In genomic region chr7:25402671-25403101, GRCm38 (mm10) we compare ENCODE assay signal across 9 mouse cellular contexts. TPM values are rescaled to one million over a fixed set of nuclear protein-coding genes. Genes with fewer than 3 reads are reported as not detected.
A peak's percentile ranks its signal among the peaks of the same experiment; 100 is the strongest.
DNase-seq lines count a peak whose midpoint lies in the region; ATAC-seq and TF ChIP-seq lines count a peak whose summit lies in the region.
"Had no signal": no experiment of that assay in that cellular context is flagged by ENCODE, and none has a peak within 500 bp of the region (broad histone marks: within the 10 kb centered on the region; RNA-seq: fewer than 3 reads in every experiment).

No protein-coding gene starts in this region.

- TF ChIP-seq POLR2A in MEL (IDR thresholded peaks at IDR 0.05; ENCODE audit: control insufficient read depth in 1 of 2, insufficient read depth in 1 of 2, low read depth in 1 of 2, low read length in 2 of 2, poor library complexity in 1 of 2) = no peak
- no peak for TF ChIP-seq POLR2A in kidney, adult 2 months (IDR thresholded peaks at IDR 0.05; ENCODE audit: low read depth, low read length)

- no peaks in the 10 kb centered on the region for H3K79me2 ChIP-seq in MEL (ENCODE audit: control insufficient read depth, insufficient read depth, low read length, poor library complexity)

- H3K9me3 ChIP-seq in hindbrain, embryonic 11.5 days (ENCODE audit: control insufficient read depth, low read length) = no peaks in the 10 kb centered on the region
- H3K9me3 ChIP-seq in hindbrain, embryonic 12.5 days (replicated peaks) = no peaks in the 10 kb centered on the region
- H3K9me3 ChIP-seq in MEL (replicated peaks; ENCODE audit: insufficient read depth, low read length) = no peaks in the 10 kb centered on the region
- no peaks in the 10 kb centered on the region for H3K9me3 ChIP-seq in lung, embryonic 15.5 days
- H3K9me3 ChIP-seq: embryonic facial prominence, embryonic 15.5 days had no signal

- ATAC-seq in hindbrain, embryonic 11.5 days (ENCODE audit: low FRiP score) = no peak
- no peak for ATAC-seq in hindbrain, embryonic 12.5 days (ENCODE audit: low FRiP score)
- ATAC-seq in lung, embryonic 15.5 days (ENCODE audit: borderline replicate concordance, extremely low read depth, low FRiP score, low TSS enrichment) = peak; percentile 57; the same call in 1 of the 2 replicates

- H3K27ac ChIP-seq in hindbrain, embryonic 11.5 days (ENCODE audit: low read depth, low read length) = no peak overlapping the region
- no peak overlapping the region for H3K27ac ChIP-seq in hindbrain, embryonic 12.5 days
- H3K27ac ChIP-seq in MEL (ENCODE audit: control insufficient read depth, low read depth, low read length) = no peak overlapping the region
- H3K27ac ChIP-seq in kidney, adult 2 months (ENCODE audit: insufficient read depth, low read depth, low read length) = no peak overlapping the region
- no peak overlapping the region for H3K27ac ChIP-seq in lung, embryonic 15.5 days

- TF ChIP-seq EP300 in MEL (IDR thresholded peaks at IDR 0.05; ENCODE audit: low read depth in 1 of 2, low read length in 2 of 2) = peak; percentile 65 to 70

- no peaks in the 10 kb centered on the region for H3K27me3 ChIP-seq in hindbrain, embryonic 11.5 days (ENCODE audit: control insufficient read depth, insufficient read depth, low read length)
- H3K27me3 ChIP-seq in hindbrain, embryonic 12.5 days = no peaks in the 10 kb centered on the region
- H3K27me3 ChIP-seq in MEL (ENCODE audit: control insufficient read depth in 1 of 2, insufficient read depth in 2 of 2, low read length in 2 of 2) = no peaks in the 10 kb centered on the region
- no peaks in the 10 kb centered on the region for H3K27me3 ChIP-seq in kidney, adult 2 months (replicated peaks; ENCODE audit: control insufficient read depth, insufficient read depth, low read length)
- H3K27me3 ChIP-seq in lung, embryonic 15.5 days = no peaks in the 10 kb centered on the region
- H3K27me3 ChIP-seq: embryonic facial prominence, embryonic 15.5 days had no signal

- peak; percentile 58 for TF ChIP-seq RAD21 in MEL (IDR thresholded peaks at IDR 0.05; ENCODE audit: low read depth, low read length)

- no peak overlapping the region for H3K4me3 ChIP-seq in hindbrain, embryonic 11.5 days (ENCODE audit: low read depth, low read length)
- H3K4me3 ChIP-seq in hindbrain, embryonic 12.5 days = no peak overlapping the region
- no peak overlapping the region for H3K4me3 ChIP-seq in MEL (ENCODE audit: control insufficient read depth in 1 of 2, insufficient read depth in 1 of 2, low read depth in 2 of 2, low read length in 2 of 2)
- H3K4me3 ChIP-seq in kidney, adult 2 months (ENCODE audit: insufficient read depth, low read depth, low read length) = no peak overlapping the region
- no peak overlapping the region for H3K4me3 ChIP-seq in lung, embryonic 15.5 days
- H3K4me3 ChIP-seq: embryonic facial prominence, embryonic 15.5 days had no signal

- no peak overlapping the region for H3K9ac ChIP-seq in hindbrain, embryonic 11.5 days (ENCODE audit: low read depth, low read length)
- no peak overlapping the region for H3K9ac ChIP-seq in hindbrain, embryonic 12.5 days
- H3K9ac ChIP-seq in MEL (ENCODE audit: control insufficient read depth, low read depth, low read length, poor library complexity, severe bottlenecking) = no peak overlapping the region
- H3K9ac ChIP-seq in lung, embryonic 15.5 days = no peak overlapping the region
- H3K9ac ChIP-seq: embryonic facial prominence, embryonic 15.5 days had no signal

- DNase-seq in hindbrain, embryonic 11.5 days (ENCODE audit: low spot score) = peak; percentile 55
- peak; percentile 68 for DNase-seq in MEL (ENCODE audit: low read depth, low spot score)
- peak; percentile 38 to 60 for DNase-seq in cerebellum, postnatal 14 days
- peak; percentile 92 for DNase-seq in kidney, adult 2 months
- DNase-seq in thymus, postnatal 25 days = peak; percentile 49
- DNase-seq in frontal cortex, adult 2 months (ENCODE audit: extremely low spot score in 1 of 2, low spot score in 1 of 2) = no peak

- H3K36me3 ChIP-seq in hindbrain, embryonic 11.5 days (ENCODE audit: control insufficient read depth, insufficient read depth, low read length) = no peaks in the 10 kb centered on the region
- no peaks in the 10 kb centered on the region for H3K36me3 ChIP-seq in hindbrain, embryonic 12.5 days
- peaks cover 0 to 6% of the 10 kb centered on the region in 2 experiments; a peak in 2 of 4 replicates for H3K36me3 ChIP-seq in MEL (ENCODE audit: control insufficient read depth in 1 of 2, insufficient read depth in 2 of 2, low read length in 2 of 2)
- no peaks in the 10 kb centered on the region for H3K36me3 ChIP-seq in kidney, adult 2 months (ENCODE audit: control insufficient read depth, insufficient read depth, low read length)
- H3K36me3 ChIP-seq in lung, embryonic 15.5 days = no peaks in the 10 kb centered on the region
- H3K36me3 ChIP-seq: embryonic facial prominence, embryonic 15.5 days had no signal

- no peak overlapping the region for H3K4me2 ChIP-seq in hindbrain, embryonic 11.5 days (replicated peaks; ENCODE audit: low read depth, low read length)
- H3K4me2 ChIP-seq in hindbrain, embryonic 12.5 days (replicated peaks) = no peak overlapping the region
- no peak overlapping the region for H3K4me2 ChIP-seq in lung, embryonic 15.5 days
- H3K4me2 ChIP-seq: embryonic facial prominence, embryonic 15.5 days had no signal

- peak; percentile 74 to 82 (median 78) for TF ChIP-seq CTCF in MEL (IDR thresholded peaks at IDR 0.05 in 2 of 3, conservative IDR thresholded peaks at IDR 0.05 in 1 of 3; ENCODE audit: control insufficient read depth in 1 of 3, insufficient read depth in 1 of 3, low read depth in 2 of 3, low read length in 3 of 3, poor library complexity in 1 of 3, severe bottlenecking in 1 of 3)
- TF ChIP-seq CTCF in kidney, adult 2 months (conservative IDR thresholded peaks at IDR 0.05; ENCODE audit: insufficient read depth, insufficient read length, low read depth, low read length) = peak; percentile 93

- H3K4me1 ChIP-seq in hindbrain, embryonic 11.5 days (replicated peaks; ENCODE audit: control insufficient read depth, insufficient read depth, low read length) = no peaks in the 10 kb centered on the region
- 0 out of 2 replicates have a peak, but pooled peaks cover 4% of the 10 kb centered on the region for H3K4me1 ChIP-seq in hindbrain, embryonic 12.5 days
- H3K4me1 ChIP-seq in MEL (ENCODE audit: control insufficient read depth in 1 of 2, insufficient read depth in 2 of 2, low read length in 2 of 2) = peaks cover 0 to 5% of the 10 kb centered on the region in 2 experiments; a peak in 1 of 4 replicates
- peaks cover 6% of the 10 kb centered on the region for H3K4me1 ChIP-seq in kidney, adult 2 months (ENCODE audit: control insufficient read depth, insufficient read depth, low read length)
- H3K4me1 ChIP-seq in lung, embryonic 15.5 days = peaks cover 4% of the 10 kb centered on the region

- WGBS in hindbrain, embryonic 11.5 days = 0% methylated on average over 2 of the region's 2 CpGs
- 2% methylated on average over 2 of the region's 2 CpGs for WGBS in hindbrain, embryonic 12.5 days
- 2% methylated on average over 2 of the region's 2 CpGs for WGBS in kidney, adult 2 months
- 0% methylated on average over 2 of the region's 2 CpGs for WGBS in lung, embryonic 15.5 days

TF ChIP-seq in MEL, 35 proteins besides CTCF, POLR2A, EP300 and RAD21:
- peak; percentile 27; the same call in 1 of the 2 replicates for TF ChIP-seq TAL1 (IDR thresholded peaks at IDR 0.05; ENCODE audit: low read length)
- peak; percentile 58 for TF ChIP-seq SMC3 (IDR thresholded peaks at IDR 0.05; ENCODE audit: low read depth, low read length)
- peak; percentile 63; the same call in 1 of the 2 replicates for TF ChIP-seq RCOR1 (IDR thresholded peaks at IDR 0.05; ENCODE audit: low read depth, low read length)
- TF ChIP-seq ZC3H11A (IDR thresholded peaks at IDR 0.05; ENCODE audit: low read depth, low read length) = no peak
- 0 out of 2 replicates have a peak, but pooled peaks have one; percentile 20 for TF ChIP-seq ETS1 (IDR thresholded peaks at IDR 0.05; ENCODE audit: low read depth, low read length)
- TF ChIP-seq MAZ (IDR thresholded peaks at IDR 0.05; ENCODE audit: low read depth, low read length) = no peak
- TF ChIP-seq GATA1 (IDR thresholded peaks at IDR 0.05; ENCODE audit: low read depth, low read length) = peak; percentile 80
- no peak for TF ChIP-seq E2F4 (IDR thresholded peaks at IDR 0.05; ENCODE audit: borderline replicate concordance, low read depth, low read length)
- peak; percentile 79 for TF ChIP-seq TCF12 (IDR thresholded peaks at IDR 0.05; ENCODE audit: low read depth, low read length)

RNA-seq across cellular contexts. Expression of gene Lipe, which starts 4.2 kb away (rescaled TPM):
- polyA plus RNA-seq in hindbrain, embryonic 11.5 days (2014; fragmentation: Nextera tagmentation; extraction: Ambion mirVana) = 2.6 and 3.3 TPM in 2 replicates
- polyA plus RNA-seq in hindbrain, embryonic 12.5 days (2016; fragmentation: Nextera tagmentation; extraction: Ambion mirVana) = 7.8 and 9.4 TPM in 2 replicates
- total RNA-seq in MEL (2012; rRNA removed) = 4.1 and 4.5 TPM in 2 replicates
- 10 to 100 TPM in 1 of 2 experiments, not detected in 1; 15.4 TPM for polyA plus RNA-seq in MEL (2012; ENCODE audit: insufficient read depth in 1 of 2, insufficient read length in 2 of 2, low read depth in 1 of 2, low replicate concordance in 2 of 2, missing spikeins in 1 of 2)
- polyA plus RNA-seq in kidney, adult 2 months (2012; rRNA removed) = 63.4 and 63.8 TPM in 2 replicates
- polyA plus RNA-seq in lung, embryonic 15.5 days (2015; fragmentation: Nextera tagmentation; extraction: Ambion mirVana) = 9.3 and 9.4 TPM in 2 replicates
- polyA plus RNA-seq in frontal cortex, adult 2 months (2012; rRNA removed) = 9.9 and 12.5 TPM in 2 replicates

RNA-seq across cellular contexts. Expression of gene Cxcl17, which starts 10.0 kb away (rescaled TPM):
- polyA plus RNA-seq in hindbrain, embryonic 11.5 days (2014; fragmentation: Nextera tagmentation; extraction: Ambion mirVana) = 0.28 TPM in 1 of 2 replicates, not detected in the other
- polyA plus RNA-seq in hindbrain, embryonic 12.5 days (2016; fragmentation: Nextera tagmentation; extraction: Ambion mirVana) = 0.30 and 0.43 TPM in 2 replicates
- not detected in 2 replicates for total RNA-seq in MEL (2012; rRNA removed)
- polyA plus RNA-seq in MEL (2012; ENCODE audit: insufficient read depth in 1 of 2, insufficient read length in 2 of 2, low read depth in 1 of 2, low replicate concordance in 2 of 2, missing spikeins in 1 of 2) = not detected
- polyA plus RNA-seq in kidney, adult 2 months (2012; rRNA removed) = 0.11 and 0.18 TPM in 2 replicates
- 0.21 and 0.34 TPM in 2 replicates for polyA plus RNA-seq in lung, embryonic 15.5 days (2015; fragmentation: Nextera tagmentation; extraction: Ambion mirVana)
- polyA plus RNA-seq in frontal cortex, adult 2 months (2012; rRNA removed) = not detected in 2 replicates

RNA-seq across cellular contexts. Expression of gene Cnfn, which starts 33.2 kb away (rescaled TPM):
- not detected in 2 replicates for polyA plus RNA-seq in hindbrain, embryonic 11.5 days (2014; fragmentation: Nextera tagmentation; extraction: Ambion mirVana)
- not detected in 2 replicates for polyA plus RNA-seq in hindbrain, embryonic 12.5 days (2016; fragmentation: Nextera tagmentation; extraction: Ambion mirVana)
- not detected in 2 replicates for total RNA-seq in MEL (2012; rRNA removed)
- not detected for polyA plus RNA-seq in MEL (2012; ENCODE audit: insufficient read depth in 1 of 2, insufficient read length in 2 of 2, low read depth in 1 of 2, low replicate concordance in 2 of 2, missing spikeins in 1 of 2)
- not detected in 2 replicates for polyA plus RNA-seq in kidney, adult 2 months (2012; rRNA removed)
- 0.52 and 0.57 TPM in 2 replicates for polyA plus RNA-seq in lung, embryonic 15.5 days (2015; fragmentation: Nextera tagmentation; extraction: Ambion mirVana)
- polyA plus RNA-seq in frontal cortex, adult 2 months (2012; rRNA removed) = not detected in 2 replicates

Comparison
In these comparisons a context has a peak if more than half of its experiments do, and no peak if none do; other contexts are left out.
1. DNase-seq: peak in hindbrain, embryonic 11.5 days (single experiment), MEL (single experiment), cerebellum, postnatal 14 days (2 of 2), kidney, adult 2 months (single experiment) and thymus, postnatal 25 days (single experiment); none in frontal cortex, adult 2 months (0 of 2).